Mouse (Mus musculus): ENCODE data around the gene Lcn6. TPM values are rescaled to one million over a fixed set of nuclear protein-coding genes. Genes with fewer than 3 reads are reported as not detected.
"Not testable (repeated sequence)": the region's sequence is repeated elsewhere in the genome, so short reads cannot be mapped to it uniquely, and the experiment has no call there.

Lcn6 gene
- not detected for polyA plus RNA-seq (2017; shearing (Covaris generic))

DNA sequence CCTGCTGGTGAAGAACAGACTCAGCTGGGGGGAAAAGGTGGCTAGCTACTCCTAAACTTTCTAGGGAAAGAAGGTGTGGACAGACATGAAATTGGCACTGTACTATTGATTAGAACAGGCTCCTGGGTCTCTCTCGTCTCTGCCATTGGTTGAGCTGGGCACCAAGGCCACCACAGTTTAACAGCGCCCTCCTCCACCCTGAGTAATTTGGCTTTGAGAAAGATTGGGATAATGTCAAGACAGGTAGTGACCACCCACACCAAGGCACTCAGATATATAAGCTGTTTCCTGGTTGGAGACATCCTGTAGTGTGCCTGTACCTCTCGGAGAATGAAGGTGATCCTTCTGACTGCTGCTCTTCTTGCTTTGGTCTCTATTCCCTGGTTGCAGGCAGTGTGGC is at the start of gene Lcn6:
Gene Lcn6 (plus strand): TSS at position 301 of the 400 bp plus-strand sequence.
- no peak for ATAC-seq

DNA sequence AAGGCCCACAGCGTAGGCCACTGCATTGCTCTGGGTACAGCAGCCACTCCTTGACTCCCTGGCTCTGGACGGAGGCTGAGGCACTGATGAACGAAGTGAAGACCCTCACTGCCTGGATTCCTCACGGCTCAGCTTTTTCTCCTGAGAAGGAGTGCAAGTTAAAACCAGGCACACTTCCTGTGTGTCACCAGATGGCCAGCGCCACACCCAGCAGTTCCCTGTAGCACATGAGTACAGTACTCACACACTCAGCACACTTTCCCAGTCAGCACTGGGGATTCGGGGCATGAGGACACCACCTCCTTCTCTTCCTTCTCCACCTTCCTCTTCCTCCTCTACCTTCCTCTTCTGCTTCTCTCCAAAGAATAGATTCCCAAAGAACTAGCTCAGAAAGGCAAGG is 48.8 kb upstream of the Lcn6 start, which contains the start of gene Fcna:
Gene Fcna (minus strand): TSS at position 220 of the 400 bp plus-strand sequence.
- ATAC-seq, result no peak

GRCm38 (mm10) chr2:25628738-25629137 is 47.8 kb upstream of the Lcn6 start:
- no peak for ATAC-seq

- no peak for ATAC-seq
Measured at GRCm38 (mm10) chr2:25633616-25634015, 43.0 kb upstream of the Lcn6 start.

- no peak for ATAC-seq
Measured at GRCm38 (mm10) chr2:25634046-25634445, 42.5 kb upstream of the Lcn6 start.

GRCm38 (mm10) chr2:25639890-25640289 is 36.7 kb upstream of the Lcn6 start:
- no peak for ATAC-seq

DNA sequence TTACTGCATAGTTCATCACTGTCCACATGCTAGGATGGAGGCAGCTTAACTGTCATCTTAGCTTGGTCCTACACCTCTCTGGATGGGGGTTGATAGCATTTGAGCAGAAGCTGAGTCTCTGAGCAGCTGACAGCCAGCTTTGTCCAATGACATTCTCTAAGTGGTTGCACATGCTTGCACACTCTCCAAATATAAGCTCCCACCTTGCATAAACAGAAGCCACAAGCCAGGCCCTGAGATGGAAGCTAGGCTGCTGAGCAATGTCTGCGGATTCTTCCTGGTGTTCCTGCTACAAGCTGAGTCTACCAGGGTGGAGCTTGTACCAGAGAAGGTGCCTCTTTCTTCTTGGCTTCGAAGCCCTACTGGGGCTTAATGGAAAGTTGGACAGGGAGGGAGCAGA is 23.7 kb upstream of the Lcn6 start, which contains the start of gene Lcn8:
Gene Lcn8 (plus strand): TSS at position 219 of the 400 bp plus-strand sequence.
- ATAC-seq, result no peak

- no peak for ATAC-seq
Measured at GRCm38 (mm10) chr2:25654502-25654901, 22.1 kb upstream of the Lcn6 start.

- ATAC-seq, result no peak
Measured at GRCm38 (mm10) chr2:25656691-25657090, 19.9 kb upstream of the Lcn6 start.

DNA sequence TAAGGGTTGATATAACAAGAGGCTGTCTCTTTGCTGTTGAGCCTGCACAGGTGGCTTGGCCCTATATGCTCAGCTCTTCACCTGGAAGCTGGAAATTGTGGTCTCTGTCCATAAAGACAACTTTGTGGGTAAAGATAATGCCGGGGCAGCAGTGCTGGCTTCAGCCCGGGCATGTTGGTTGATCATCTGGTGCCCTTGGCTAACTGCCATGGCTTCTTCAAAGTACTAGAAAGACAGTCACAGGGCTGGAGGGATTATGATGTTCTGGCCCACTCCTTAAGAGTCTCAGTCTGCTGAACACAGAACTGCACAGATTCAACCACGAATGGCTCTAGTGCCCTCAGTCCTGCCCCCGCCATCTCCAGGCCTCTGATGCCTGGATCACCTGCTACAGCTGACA is 19.3 kb upstream of the Lcn6 start:
- no peak for ATAC-seq

GRCm38 (mm10) chr2:25657652-25658051 is 18.9 kb upstream of the Lcn6 start, which contains the start of gene Lcn5:
Gene Lcn5, plus strand, starts transcription at chr2:25657952.
- no peak for ATAC-seq

GRCm38 (mm10) chr2:25660279-25660678 is 16.3 kb upstream of the Lcn6 start:
- no peak for ATAC-seq

DNA sequence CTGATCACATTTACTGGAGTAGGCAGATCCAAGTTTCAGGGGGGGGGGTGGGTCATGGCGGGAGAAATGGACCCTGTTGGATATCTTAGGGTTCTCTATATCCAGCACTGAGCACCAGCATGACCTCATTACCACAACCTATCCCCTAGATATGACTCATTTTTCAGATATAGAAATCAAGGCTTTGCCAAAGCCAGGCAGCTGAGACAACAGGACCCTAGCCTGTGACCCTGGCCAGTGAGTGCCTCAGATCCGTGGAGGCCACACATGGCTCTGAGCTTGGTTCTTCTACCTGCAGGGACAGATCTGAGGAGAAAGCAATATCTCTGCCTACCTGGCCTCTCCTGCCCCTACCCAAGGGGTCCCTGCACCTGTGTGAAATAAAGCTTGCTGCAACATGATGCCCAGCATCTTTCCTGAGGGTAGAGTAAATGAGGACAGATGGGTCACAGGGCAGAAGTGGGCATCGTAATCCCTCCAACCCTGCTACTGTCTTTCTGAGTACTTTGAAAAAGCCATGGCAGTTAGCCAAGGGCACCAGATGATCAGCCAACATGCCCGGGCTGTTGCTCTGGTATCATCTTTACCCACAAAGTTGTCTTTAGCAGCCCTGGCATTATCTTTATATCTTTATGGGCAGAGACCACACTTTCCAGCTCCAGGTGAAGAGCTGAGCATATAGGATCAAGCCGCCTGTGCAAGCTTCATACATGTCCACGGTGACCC is 15.2 kb upstream of the Lcn6 start:
- ATAC-seq, result no peak

DNA sequence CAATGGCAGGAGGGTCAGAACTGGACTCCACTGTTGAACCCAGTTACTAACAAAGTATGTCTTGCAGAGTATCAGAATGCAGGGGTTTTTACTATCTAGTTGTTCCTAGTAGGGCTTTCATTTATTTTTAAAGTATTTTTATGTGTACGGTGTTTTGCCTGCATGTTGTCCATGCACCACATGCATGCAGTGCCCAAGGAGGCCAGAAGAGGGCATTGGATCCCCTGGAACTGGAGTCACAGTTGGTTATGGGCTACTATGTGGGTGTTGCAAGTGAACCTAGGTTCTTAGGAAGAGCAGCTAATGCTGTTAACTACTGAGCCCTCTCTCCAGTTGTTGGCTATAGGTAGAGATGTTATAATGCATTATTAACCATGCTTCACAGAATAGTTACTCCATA is 13.1 kb upstream of the Lcn6 start:
- peak; percentile 40 for ATAC-seq

DNA sequence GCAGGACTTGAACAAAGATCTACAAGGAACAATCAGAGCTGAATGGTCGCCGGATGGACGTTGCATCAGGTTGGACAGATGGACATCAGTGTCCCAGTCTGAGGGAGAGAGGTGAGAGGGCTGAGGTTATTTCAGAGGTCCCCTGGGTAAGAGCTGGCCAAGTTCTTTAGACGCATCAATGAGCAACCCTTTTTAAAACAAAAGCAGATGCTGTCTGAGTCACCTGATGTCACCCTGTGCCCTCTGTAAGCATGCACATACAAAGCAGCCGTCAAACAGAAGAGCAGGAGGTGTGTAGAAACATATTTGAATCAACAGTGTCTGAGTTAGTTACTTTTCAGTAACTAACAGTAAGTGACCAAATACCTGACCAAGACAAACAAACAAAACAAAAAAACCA is 12.5 kb upstream of the Lcn6 start:
- ATAC-seq, result no peak

- ATAC-seq, result peak; percentile 49
Measured at GRCm38 (mm10) chr2:25666516-25666915, 10.1 kb upstream of the Lcn6 start.

- no peak for ATAC-seq
Measured at GRCm38 (mm10) chr2:25679559-25679958, 3.0 kb downstream of the Lcn6 start.

GRCm38 (mm10) chr2:25682426-25682825 is 5.8 kb downstream of the Lcn6 start, which contains the start of gene Lcn10:
Gene Lcn10, plus strand, starts transcription at chr2:25682726.
- ATAC-seq, result no peak

GRCm38 (mm10) chr2:25686941-25687340 is 10.4 kb downstream of the Lcn6 start:
- ATAC-seq, result no peak

DNA sequence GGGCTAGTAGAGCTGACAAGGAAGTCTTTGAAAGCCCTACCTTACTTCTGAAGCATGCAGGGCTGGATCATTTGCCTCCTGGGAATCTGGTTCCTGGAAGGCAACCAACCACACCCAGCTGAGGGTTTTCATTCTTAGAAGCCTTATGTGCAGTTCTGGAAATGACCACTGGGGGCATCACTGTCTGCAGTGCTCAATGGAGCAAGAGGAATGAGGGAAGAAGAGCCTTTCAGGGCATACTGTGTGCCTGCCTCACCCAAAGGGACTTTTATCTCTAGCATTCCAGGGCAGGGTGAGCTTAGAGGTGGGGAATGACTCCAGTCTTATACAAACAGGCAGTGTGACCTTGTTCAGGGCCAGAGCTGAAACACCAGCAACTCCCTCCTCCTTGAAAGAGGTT is 18.0 kb downstream of the Lcn6 start:
- ATAC-seq, result no peak

GRCm38 (mm10) chr2:25696951-25697350 is 20.4 kb downstream of the Lcn6 start:
- ATAC-seq, result no peak

- no peak for ATAC-seq
Measured at GRCm38 (mm10) chr2:25698696-25699095, 22.1 kb downstream of the Lcn6 start.

GRCm38 (mm10) chr2:25699743-25700142 is 23.2 kb downstream of the Lcn6 start, which contains the start of gene Obp2a:
Gene Obp2a, plus strand, starts transcription at chr2:25700043.
- not testable (repeated sequence) for ATAC-seq

- ATAC-seq, result no peak
Measured at GRCm38 (mm10) chr2:25701001-25701400, 24.4 kb downstream of the Lcn6 start.

All from activated CD4-positive, CD25-positive, alpha-beta regulatory T cell, adult 4 months (primary cell).